Mouse (Mus musculus) bone marrow macrophage, adult 2 months (primary cell): ENCODE results near the gene Defb36. TPM values are rescaled to one million over a fixed set of nuclear protein-coding genes. Genes with fewer than 3 reads are reported as not detected.

ENCODE experiments used
- H3K27ac ChIP-seq: 2 replicates; pipeline ENCODE4 v1.5.1; 2012; ENCODE audit warnings: low read depth, low read length; ENCODE audit not compliant: insufficient read depth
- H3K4me1 ChIP-seq: 2 replicates; pipeline ENCODE4 v1.6.1; 2012; ENCODE audit warnings: low read length; ENCODE audit not compliant: control insufficient read depth, insufficient read depth
- H3K4me3 ChIP-seq: 2 replicates; pipeline ENCODE4 v1.5.1; 2012; ENCODE audit warnings: mild to moderate bottlenecking, low read length, moderate library complexity; ENCODE audit not compliant: insufficient read depth
- CTCF ChIP-seq: IDR thresholded peaks from 2 replicates; pipeline ENCODE4 v1.5.1; 2012; ENCODE audit warnings: low read depth, mild to moderate bottlenecking, low read length, moderate library complexity
- POLR2A ChIP-seq: IDR thresholded peaks from 2 replicates; pipeline ENCODE4 v1.6.1; 2012; ENCODE audit warnings: mild to moderate bottlenecking, low read depth, low read length, borderline replicate concordance
- polyA plus RNA-seq: library from polyadenylated mRNA; stranded (reverse); fragments of >200 nt; gene quantifications from 2 replicates; pipeline ENCODE4 v1.2.4, GENCODE M21; 2012; ENCODE audit not compliant: missing spikeins, insufficient read depth, insufficient read length

The Defb36 gene
- polyA plus RNA-seq, 1 experiment, result not detected

- Histone ChIP-seq H3K27ac (no peak overlapping the region), H3K4me1 (no peaks in the 10 kb centered on the region), H3K4me3 (no peak overlapping the region)
- no peak for TF ChIP-seq CTCF
- TF ChIP-seq POLR2A, result no peak
These were observed 29.2 kb downstream of the Defb36 start for GRCm38 (mm10) chr2:152633334-152633733.

GRCm38 (mm10) chr2:152634311-152634710 lies 30.2 kb downstream of the Defb36 start:
- Histone ChIP-seq H3K4me3 (no peak overlapping the region), H3K27ac (no peak overlapping the region), H3K4me1 (no peaks in the 10 kb centered on the region)
- TF ChIP-seq CTCF (no peak), POLR2A (no peak)

- TF ChIP-seq POLR2A, result no peak
- no peak for TF ChIP-seq CTCF
- Histone ChIP-seq H3K4me1 (no peaks in the 10 kb centered on the region), H3K27ac (no peak overlapping the region), H3K4me3 (no peak overlapping the region)
These were observed 32.3 kb downstream of the Defb36 start for GRCm38 (mm10) chr2:152636246-152637005.

- no peak overlapping the region for H3K27ac ChIP-seq
- H3K4me3 ChIP-seq, result no peak overlapping the region
- TF ChIP-seq POLR2A, result no peak
- no peak for TF ChIP-seq CTCF
- no peaks in the 10 kb centered on the region for H3K4me1 ChIP-seq
These were observed 32.8 kb downstream of the Defb36 start for GRCm38 (mm10) chr2:152637006-152637322.

GRCm38 (mm10) chr2:152637381-152637780 lies 33.3 kb downstream of the Defb36 start:
- no peak overlapping the region for H3K4me3 ChIP-seq
- TF ChIP-seq CTCF, result no peak
- H3K27ac ChIP-seq, result no peak overlapping the region
- no peaks in the 10 kb centered on the region for H3K4me1 ChIP-seq

- TF ChIP-seq POLR2A (no peak), CTCF (no peak)
- Histone ChIP-seq H3K4me3 (no peak overlapping the region), H3K27ac (no peak overlapping the region), H3K4me1 (no peaks in the 10 kb centered on the region)
These were observed 34.7 kb downstream of the Defb36 start for GRCm38 (mm10) chr2:152638865-152639264.

- H3K4me1 ChIP-seq, result no peaks in the 10 kb centered on the region
- TF ChIP-seq POLR2A (no peak), CTCF (no peak)
- H3K27ac ChIP-seq, result no peak overlapping the region
- no peak overlapping the region for H3K4me3 ChIP-seq
These were observed 35.4 kb downstream of the Defb36 start for GRCm38 (mm10) chr2:152639406-152640113.

- no peak overlapping the region for H3K27ac ChIP-seq
- no peak for TF ChIP-seq POLR2A
- H3K4me3 ChIP-seq, result no peak overlapping the region
- H3K4me1 ChIP-seq, result peaks cover 9% of the 10 kb centered on the region
These were observed 48.9 kb downstream of the Defb36 start for GRCm38 (mm10) chr2:152652901-152653620.

- H3K4me1 ChIP-seq, result peaks cover 9% of the 10 kb centered on the region
- no peak overlapping the region for H3K4me3 ChIP-seq
- no peak overlapping the region for H3K27ac ChIP-seq
- TF ChIP-seq CTCF, result no peak
- TF ChIP-seq POLR2A, result no peak
These were observed 50.0 kb downstream of the Defb36 start for GRCm38 (mm10) chr2:152653874-152654715.

GRCm38 (mm10) chr2:152657398-152657797 lies 53.3 kb downstream of the Defb36 start:
- TF ChIP-seq POLR2A (no peak), CTCF (peak; percentile 12; the same call in 1 of the 2 replicates)
- H3K4me3 ChIP-seq, result no peak overlapping the region
- no peak overlapping the region for H3K27ac ChIP-seq
- H3K4me1 ChIP-seq, result peaks cover 19% of the 10 kb centered on the region
